Mouse (Mus musculus): Measurements from ENCODE around the gene Ms4a6b.

GRCm38 (mm10) chr19:11536593-11536992, 20.3 kb downstream of the Ms4a6b start, which contains the start of gene Ms4a4d:
- TF ChIP-seq TCF12 (IDR thresholded peaks at IDR 0.05; ENCODE audit: insufficient read depth, poor library complexity, severe bottlenecking) (no peak), MAX (IDR thresholded peaks at IDR 0.05; ENCODE audit: low read depth) (no peak), POLR2AphosphoS2 (IDR thresholded peaks at IDR 0.05; ENCODE audit: insufficient read length, low read depth) (no peak), POLR2A (IDR thresholded peaks at IDR 0.05; ENCODE audit: insufficient read length, low read depth) (no peak), USF1 (IDR thresholded peaks at IDR 0.05; ENCODE audit: low read depth) (no peak), MYOD1 (IDR thresholded peaks at IDR 0.05; ENCODE audit: control insufficient read depth in 1 of 3, insufficient read length in 2 of 3, low read depth in 2 of 3) (no peak), REST (IDR thresholded peaks at IDR 0.05; ENCODE audit: insufficient read depth, insufficient read length) (no peak), E2F4 (IDR thresholded peaks at IDR 0.05; ENCODE audit: insufficient read depth) (no peak), MYOG (IDR thresholded peaks at IDR 0.05; ENCODE audit: control insufficient read depth in 1 of 3, insufficient read depth in 1 of 3, insufficient read length in 2 of 3, low read depth in 2 of 3) (no peak)
